Mouse (Mus musculus): ENCODE results near the gene Zfp764. TPM values are rescaled to one million over a fixed set of nuclear protein-coding genes. Genes with fewer than 3 reads are reported as not detected.
A peak's percentile ranks its signal among the peaks of the same experiment; 100 is the strongest.
"Not testable (repeated sequence)": the region's sequence is repeated elsewhere in the genome, so short reads cannot be mapped to it uniquely, and the experiment has no call there.

Zfp764 gene
- polyA plus RNA-seq, 1 experiment, result 0.31 TPM

GRCm38 (mm10) chr7:127391538-127391937 lies 15.1 kb downstream of the Zfp764 start:
- H3K27me3 ChIP-seq (ENCODE audit: control insufficient read depth, insufficient read depth, low read length), result no peaks in the 10 kb centered on the region
- peak overlapping the region; percentile 96 for H3K4me3 ChIP-seq (ENCODE audit: control insufficient read depth, low read depth, low read length)
- H3K36me3 ChIP-seq (ENCODE audit: control insufficient read depth, insufficient read depth, low read length), result no peaks in the 10 kb centered on the region
- TF ChIP-seq CTCF (IDR thresholded peaks at IDR 0.05; ENCODE audit: control insufficient read depth, insufficient read depth, insufficient replicate concordance, low read depth, low read length) (no peak), POLR2A (IDR thresholded peaks at IDR 0.05; ENCODE audit: control insufficient read depth, low read depth, low read length) (no peak)
- H3K27ac ChIP-seq (ENCODE audit: control insufficient read depth, insufficient read depth, low read depth, low read length), result no peak overlapping the region
- H3K4me1 ChIP-seq (ENCODE audit: control insufficient read depth, insufficient read depth, low read length), result peaks cover 19% of the 10 kb centered on the region

DNA sequence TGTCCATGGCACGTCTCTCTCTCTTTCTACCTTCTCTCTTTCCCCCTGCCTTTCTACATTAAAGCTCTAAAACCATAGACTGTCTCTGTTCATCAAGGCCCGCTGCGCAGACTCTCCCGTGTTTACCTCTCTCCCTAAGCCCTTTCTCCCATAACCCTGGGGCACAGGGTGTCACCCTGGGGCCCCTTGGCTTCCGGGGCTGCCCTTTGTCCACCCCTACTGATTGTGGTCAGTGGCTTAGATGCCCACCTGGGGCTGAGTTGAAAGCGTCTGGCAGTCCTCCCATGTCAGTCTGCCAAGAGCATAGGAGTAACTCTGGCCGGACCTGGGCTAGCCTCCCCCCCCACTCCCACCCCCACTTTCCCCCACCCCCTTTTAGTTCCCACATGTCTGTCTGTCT lies 16.3 kb downstream of the Zfp764 start:
- Histone ChIP-seq H3K4me1 (ENCODE audit: control insufficient read depth, insufficient read depth, low read length) (peaks cover 22% of the 10 kb centered on the region), H3K27me3 (ENCODE audit: control insufficient read depth, insufficient read depth, low read length) (no peaks in the 10 kb centered on the region), H3K36me3 (ENCODE audit: control insufficient read depth, insufficient read depth, low read length) (no peaks in the 10 kb centered on the region), H3K4me3 (ENCODE audit: control insufficient read depth, low read depth, low read length) (no peak overlapping the region), H3K27ac (ENCODE audit: control insufficient read depth, insufficient read depth, low read depth, low read length) (no peak overlapping the region)
- TF ChIP-seq CTCF (IDR thresholded peaks at IDR 0.05; ENCODE audit: control insufficient read depth, insufficient read depth, insufficient replicate concordance, low read depth, low read length) (no peak), POLR2A (IDR thresholded peaks at IDR 0.05; ENCODE audit: control insufficient read depth, low read depth, low read length) (no peak)

GRCm38 (mm10) chr7:127388201-127388600 lies 18.4 kb downstream of the Zfp764 start:
- H3K27ac ChIP-seq (ENCODE audit: control insufficient read depth, insufficient read depth, low read depth, low read length); H3K36me3 ChIP-seq (ENCODE audit: control insufficient read depth, insufficient read depth, low read length): not testable (repeated sequence)
- peaks cover 20% of the 10 kb centered on the region for H3K4me1 ChIP-seq (ENCODE audit: control insufficient read depth, insufficient read depth, low read length)

DNA sequence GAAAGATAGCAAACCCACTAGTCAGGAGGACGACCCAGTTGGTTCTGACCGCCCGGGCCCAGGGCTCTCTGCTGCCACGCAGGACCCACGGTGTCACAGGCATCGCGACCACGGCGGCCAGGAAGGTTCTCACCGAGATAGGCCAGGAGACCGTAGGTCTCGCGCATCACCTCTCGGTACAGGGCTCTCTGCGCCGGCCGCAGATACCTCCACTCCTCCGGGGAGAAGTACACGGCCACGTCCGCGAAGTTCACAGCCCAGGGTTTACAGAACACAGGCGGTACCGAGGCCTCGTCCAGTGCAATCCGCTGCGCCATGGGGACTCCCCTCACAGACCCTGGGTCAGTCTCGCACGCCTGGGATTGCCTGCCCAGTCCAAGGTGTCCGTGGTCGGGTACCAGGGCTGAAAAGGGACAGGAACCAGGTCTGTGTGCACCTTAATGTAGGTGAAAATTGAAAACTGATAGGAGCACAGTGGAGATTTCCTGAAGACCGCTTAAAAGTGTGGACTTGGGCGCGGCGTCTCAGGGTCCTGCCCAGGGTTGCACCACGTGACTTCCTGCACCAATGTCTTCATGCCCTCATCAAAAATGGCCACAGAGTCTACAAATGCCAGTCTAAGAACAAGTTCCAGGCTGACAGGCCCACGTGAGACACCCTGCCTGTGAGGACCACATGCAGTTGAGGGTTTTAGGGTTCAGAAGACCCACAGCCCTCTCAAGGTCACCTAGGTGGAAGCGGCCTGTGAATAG lies 19.8 kb downstream of the Zfp764 start, which contains the start of gene 9130019O22Rik:
TSS of gene 9130019O22Rik (minus strand) at position 526 of the 752 bp plus-strand sequence.
- peaks cover 10% of the 10 kb centered on the region for H3K4me1 ChIP-seq (ENCODE audit: control insufficient read depth, insufficient read depth, low read length)
- H3K4me3 ChIP-seq (ENCODE audit: control insufficient read depth, low read depth, low read length), result peak within 1 kb of the TSS; percentile 90
- H3K36me3 ChIP-seq (ENCODE audit: control insufficient read depth, insufficient read depth, low read length), result no peaks in the 10 kb centered on the region
- TF ChIP-seq CTCF (IDR thresholded peaks at IDR 0.05; ENCODE audit: control insufficient read depth, insufficient read depth, insufficient replicate concordance, low read depth, low read length) (no peak), POLR2A (IDR thresholded peaks at IDR 0.05; ENCODE audit: control insufficient read depth, low read depth, low read length) (0 out of 2 replicates have a peak, but pooled peaks have one; percentile 21)
- no peaks in the 10 kb centered on the region for H3K27me3 ChIP-seq (ENCODE audit: control insufficient read depth, insufficient read depth, low read length)
- 0 out of 2 replicates have a peak within 1 kb of the TSS, but pooled peaks have one; percentile 41 for H3K27ac ChIP-seq (ENCODE audit: control insufficient read depth, insufficient read depth, low read depth, low read length)

More at GRCm38 (mm10) chr7:127388201-127388600, 18.4 kb downstream of the Zfp764 start:
- H3K4me3 ChIP-seq (ENCODE audit: control insufficient read depth, low read depth, low read length); H3K27me3 ChIP-seq (ENCODE audit: control insufficient read depth, insufficient read depth, low read length): not testable (repeated sequence)

- not testable (repeated sequence) for H3K27me3 ChIP-seq (ENCODE audit: control insufficient read depth, insufficient read depth, low read length); H3K4me3 ChIP-seq (ENCODE audit: control insufficient read depth, low read depth, low read length); H3K27ac ChIP-seq (ENCODE audit: control insufficient read depth, insufficient read depth, low read depth, low read length); H3K36me3 ChIP-seq (ENCODE audit: control insufficient read depth, insufficient read depth, low read length); H3K4me1 ChIP-seq (ENCODE audit: control insufficient read depth, insufficient read depth, low read length)
Measured at GRCm38 (mm10) chr7:127385560-127385959, 21.1 kb downstream of the Zfp764 start.

DNA sequence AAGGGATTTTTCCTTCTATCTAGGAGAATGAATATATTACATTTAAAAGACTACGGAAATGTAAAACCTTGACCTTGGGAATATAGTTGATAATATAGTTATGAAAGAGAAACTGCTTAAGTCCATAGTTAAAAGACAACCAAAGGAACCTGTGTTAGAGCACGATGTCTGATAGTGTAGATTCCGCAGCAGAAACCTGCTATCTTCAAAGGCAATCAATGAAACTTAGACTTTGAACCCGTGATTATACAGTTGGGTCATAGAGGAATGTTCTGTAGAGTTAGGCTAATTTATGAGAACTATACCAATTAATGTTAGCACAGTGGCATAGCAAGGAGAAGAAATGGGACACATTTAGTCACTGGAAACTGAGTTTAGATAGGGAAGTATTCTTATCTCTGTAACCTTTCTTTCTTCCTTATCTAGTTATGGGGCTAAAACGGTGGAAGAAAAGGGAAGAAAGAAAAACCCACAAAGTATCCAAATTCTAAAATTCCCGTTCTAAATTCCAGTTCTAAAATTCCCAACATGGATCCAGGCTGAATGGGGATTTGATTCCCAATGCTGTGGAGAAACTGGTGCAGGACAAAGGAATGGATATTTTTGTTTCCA lies 28.2 kb downstream of the Zfp764 start:
- no peak overlapping the region for H3K27ac ChIP-seq (ENCODE audit: control insufficient read depth, insufficient read depth, low read depth, low read length)
- H3K36me3 ChIP-seq (ENCODE audit: control insufficient read depth, insufficient read depth, low read length), result no peaks in the 10 kb centered on the region
- TF ChIP-seq CTCF (IDR thresholded peaks at IDR 0.05; ENCODE audit: control insufficient read depth, insufficient read depth, insufficient replicate concordance, low read depth, low read length) (no peak), POLR2A (IDR thresholded peaks at IDR 0.05; ENCODE audit: control insufficient read depth, low read depth, low read length) (no peak)
- H3K4me1 ChIP-seq (ENCODE audit: control insufficient read depth, insufficient read depth, low read length), result peaks cover 4% of the 10 kb centered on the region; the same call in 1 of the 2 replicates
- H3K27me3 ChIP-seq (ENCODE audit: control insufficient read depth, insufficient read depth, low read length), result no peaks in the 10 kb centered on the region
- H3K4me3 ChIP-seq (ENCODE audit: control insufficient read depth, low read depth, low read length), result no peak overlapping the region

GRCm38 (mm10) chr7:127375271-127376245 lies 31.1 kb downstream of the Zfp764 start, which contains the start of gene Zfp747:
Gene Zfp747, minus strand, starts transcription at chr7:127376050.
- TF ChIP-seq POLR2A (IDR thresholded peaks at IDR 0.05; ENCODE audit: control insufficient read depth, low read depth, low read length), result 0 out of 2 replicates have a peak, but pooled peaks have one; percentile 18
- TF ChIP-seq CTCF (IDR thresholded peaks at IDR 0.05; ENCODE audit: control insufficient read depth, insufficient read depth, insufficient replicate concordance, low read depth, low read length), result peak; percentile 50; the same call in 1 of the 2 replicates
- not testable (repeated sequence) for H3K27me3 ChIP-seq (ENCODE audit: control insufficient read depth, insufficient read depth, low read length); H3K4me1 ChIP-seq (ENCODE audit: control insufficient read depth, insufficient read depth, low read length); H3K36me3 ChIP-seq (ENCODE audit: control insufficient read depth, insufficient read depth, low read length); H3K27ac ChIP-seq (ENCODE audit: control insufficient read depth, insufficient read depth, low read depth, low read length)
- peak within 1 kb of the TSS; percentile 84 for H3K4me3 ChIP-seq (ENCODE audit: control insufficient read depth, low read depth, low read length)

GRCm38 (mm10) chr7:127371870-127372269 lies 34.8 kb downstream of the Zfp764 start:
- not testable (repeated sequence) for H3K27ac ChIP-seq (ENCODE audit: control insufficient read depth, insufficient read depth, low read depth, low read length); H3K4me1 ChIP-seq (ENCODE audit: control insufficient read depth, insufficient read depth, low read length); H3K4me3 ChIP-seq (ENCODE audit: control insufficient read depth, low read depth, low read length); H3K27me3 ChIP-seq (ENCODE audit: control insufficient read depth, insufficient read depth, low read length); H3K36me3 ChIP-seq (ENCODE audit: control insufficient read depth, insufficient read depth, low read length)

Measured in testis, adult 2 months (tissue).